Mouse (Mus musculus) small intestine, adult 2 months (tissue): ENCODE results near the gene Mmp3.

Experiments
- CTCF ChIP-seq: fragments of 200-500 bp; IDR thresholded peaks from 2 replicates; pipeline ENCODE4 v1.5.1; 2012; ENCODE audit warnings: low read depth, mild to moderate bottlenecking, control low read depth, inconsistent platforms, low read length, moderate library complexity, mixed read lengths; ENCODE audit not compliant: insufficient replicate concordance, insufficient read length; ENCODE audit errors: extremely low read depth
- POLR2A ChIP-seq: fragments of 200-500 bp; IDR thresholded peaks from 2 replicates; pipeline ENCODE4 v1.6.1; 2012; ENCODE audit warnings: low read depth, mild to moderate bottlenecking, control low read depth, inconsistent platforms, low read length, moderate library complexity

DNA sequence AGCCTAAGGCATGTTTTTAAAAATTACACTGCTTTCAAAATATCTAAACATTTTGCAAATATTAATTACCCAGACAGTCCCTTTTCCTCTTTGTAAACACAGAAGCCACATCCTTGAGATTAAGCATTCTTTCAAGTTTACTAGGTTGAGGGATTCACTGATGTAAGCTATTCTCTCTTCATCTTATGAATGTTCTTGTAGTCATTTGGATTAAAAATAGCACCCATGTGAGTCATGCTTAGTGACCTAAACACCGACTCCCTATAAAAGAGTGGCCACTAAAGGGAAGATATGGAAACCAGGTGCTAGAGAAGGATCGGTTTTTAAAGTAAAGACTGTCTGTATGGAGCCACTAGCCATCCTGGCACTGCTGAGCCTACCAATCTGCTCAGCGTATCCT, 56.4 kb downstream of the Mmp3 start, which contains the start of gene Mmp10:
- TF ChIP-seq POLR2A, result no peak
- no peak for TF ChIP-seq CTCF
